Mouse (Mus musculus): ENCODE measurements around the gene Ddx39b. TPM values are rescaled to one million over a fixed set of nuclear protein-coding genes. Genes with fewer than 3 reads are reported as not detected.
A peak's percentile ranks its signal among the peaks of the same experiment; 100 is the strongest.

Ddx39b gene
- total RNA-seq, 2 experiments from 2014 or later = 163 to 169 TPM

DNA sequence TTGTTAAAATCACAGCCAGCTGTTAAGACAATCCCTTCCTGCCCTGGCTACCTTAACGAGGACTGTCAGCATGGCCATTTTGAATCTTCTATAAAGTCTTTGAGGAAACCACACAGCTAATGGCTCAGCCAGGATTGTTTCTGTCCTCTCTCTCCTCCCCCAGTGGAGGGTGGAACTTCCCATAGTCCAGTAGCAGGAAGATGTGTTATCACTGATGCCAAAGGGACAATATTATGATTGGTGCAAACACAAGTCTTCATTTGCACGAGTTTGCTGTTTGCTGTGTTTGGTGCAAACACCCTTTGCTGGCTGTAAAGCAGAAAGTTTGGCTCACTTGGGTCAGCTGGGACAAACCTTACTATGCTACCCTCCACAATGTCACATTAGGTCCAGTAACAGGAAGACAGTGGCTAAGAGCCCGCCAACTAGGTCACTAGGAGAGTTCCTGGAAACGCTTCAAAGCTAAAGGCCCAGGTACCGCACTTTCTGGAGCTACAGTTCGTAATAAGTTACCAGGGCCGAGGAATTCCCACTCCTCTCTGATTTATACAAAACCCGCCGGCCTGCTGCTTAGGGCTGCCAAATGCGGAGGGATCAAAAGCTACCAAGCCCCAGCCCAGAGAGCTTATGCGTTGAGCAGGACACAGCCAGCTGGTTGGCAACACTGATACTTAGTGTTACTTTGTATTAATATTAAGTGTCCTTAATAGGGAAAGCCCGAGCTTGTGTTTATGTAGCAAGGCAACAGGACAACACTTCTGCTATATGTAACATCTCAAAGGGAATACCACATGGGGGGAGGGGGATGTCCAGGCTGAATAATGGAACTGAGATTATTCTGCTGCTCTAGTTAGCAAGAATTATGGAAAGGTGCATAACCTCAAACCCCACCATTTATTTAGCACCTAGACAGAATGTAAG lies 902 bp upstream of the Ddx39b start:
- peak in 1 of 2 experiments; percentile 59 for DNase-seq
- intact Hi-C loops (cut with DNase I) = no loop called here

DNA sequence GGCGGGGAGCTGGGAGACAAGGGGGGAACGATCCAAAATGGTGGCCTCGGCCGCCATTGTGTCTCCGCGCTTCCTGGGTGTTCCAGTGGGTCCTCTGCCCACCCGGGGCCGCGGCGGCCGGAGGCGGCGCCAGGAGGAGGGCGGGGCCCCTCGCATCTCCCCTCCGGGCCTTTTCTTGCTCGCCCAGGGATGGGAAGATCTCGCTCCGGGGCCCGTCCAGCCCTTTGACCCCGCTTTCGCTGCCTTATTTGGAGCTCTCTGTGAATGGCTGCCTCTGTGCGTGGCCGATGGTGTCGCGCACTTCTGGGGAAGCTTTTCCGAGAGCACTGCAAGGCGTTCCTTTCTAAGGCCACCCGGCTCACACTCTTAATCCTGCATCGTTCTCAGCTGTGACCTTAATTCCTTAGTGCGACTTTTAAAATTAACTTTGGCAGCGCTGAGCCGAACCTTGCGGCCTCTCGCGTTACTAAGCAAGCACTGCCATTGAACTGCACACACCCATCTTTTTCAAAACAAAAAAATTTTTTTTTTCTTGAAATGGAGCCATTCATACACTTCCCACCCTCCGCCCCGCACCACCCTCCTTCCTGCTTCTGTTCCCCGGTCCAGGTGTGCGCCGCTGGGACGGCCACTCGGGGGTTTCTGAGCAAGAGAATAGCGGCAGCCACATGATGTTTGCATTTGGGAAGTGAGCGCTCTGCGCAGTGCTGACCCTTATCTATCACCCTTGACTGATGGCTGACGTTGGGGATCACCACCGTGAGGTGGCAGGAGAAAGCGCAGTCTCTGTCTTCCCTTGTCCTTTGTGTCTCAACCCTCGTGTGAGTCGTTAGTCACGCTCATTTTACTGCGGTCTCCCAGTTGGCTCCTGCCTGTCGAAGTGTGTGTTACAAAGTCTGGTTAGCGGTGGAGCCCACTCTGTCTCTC lies 732 bp downstream of the Ddx39b start:
- intact Hi-C loops (cut with DNase I) = no loop called here
- DNase-seq = peak; percentile 73 to 78

GRCm38 (mm10) chr17:35243086-35243485 lies 1.5 kb downstream of the Ddx39b start:
- DNase-seq = peak; percentile 76 to 81
- intact Hi-C loops (cut with DNase I) = no loop called here

GRCm38 (mm10) chr17:35244999-35245398 lies 3.5 kb downstream of the Ddx39b start:
- intact Hi-C loops (cut with DNase I) = no loop called here
- DNase-seq = no peak

GRCm38 (mm10) chr17:35245731-35246623 lies 4.4 kb downstream of the Ddx39b start:
- no peak for DNase-seq
- intact Hi-C loops (cut with DNase I) = no loop called here

GRCm38 (mm10) chr17:35247144-35247543 lies 5.6 kb downstream of the Ddx39b start:
- intact Hi-C loops (cut with DNase I) = no loop called here
- no peak for DNase-seq

GRCm38 (mm10) chr17:35248986-35249385 lies 7.4 kb downstream of the Ddx39b start:
- no peak for DNase-seq
- intact Hi-C loops (cut with DNase I) = no loop called here

GRCm38 (mm10) chr17:35249451-35250197 lies 8.1 kb downstream of the Ddx39b start:
- intact Hi-C loops (cut with DNase I) = no loop called here
- DNase-seq = no peak

GRCm38 (mm10) chr17:35250348-35251120 lies 9.0 kb downstream of the Ddx39b start:
- no peak for DNase-seq
- intact Hi-C loops (cut with DNase I) = no loop called here

- intact Hi-C loops (cut with DNase I) = no loop called here
- no peak for DNase-seq
These were observed 9.7 kb downstream of the Ddx39b start for GRCm38 (mm10) chr17:35251162-35251719.

- DNase-seq = no peak
- intact Hi-C loops (cut with DNase I) = no loop called here
These were observed 10.4 kb downstream of the Ddx39b start for GRCm38 (mm10) chr17:35251981-35252380.

- intact Hi-C loops (cut with DNase I) = no loop called here
- DNase-seq = no peak
These were observed 11.2 kb downstream of the Ddx39b start for GRCm38 (mm10) chr17:35252619-35253292.

DNA sequence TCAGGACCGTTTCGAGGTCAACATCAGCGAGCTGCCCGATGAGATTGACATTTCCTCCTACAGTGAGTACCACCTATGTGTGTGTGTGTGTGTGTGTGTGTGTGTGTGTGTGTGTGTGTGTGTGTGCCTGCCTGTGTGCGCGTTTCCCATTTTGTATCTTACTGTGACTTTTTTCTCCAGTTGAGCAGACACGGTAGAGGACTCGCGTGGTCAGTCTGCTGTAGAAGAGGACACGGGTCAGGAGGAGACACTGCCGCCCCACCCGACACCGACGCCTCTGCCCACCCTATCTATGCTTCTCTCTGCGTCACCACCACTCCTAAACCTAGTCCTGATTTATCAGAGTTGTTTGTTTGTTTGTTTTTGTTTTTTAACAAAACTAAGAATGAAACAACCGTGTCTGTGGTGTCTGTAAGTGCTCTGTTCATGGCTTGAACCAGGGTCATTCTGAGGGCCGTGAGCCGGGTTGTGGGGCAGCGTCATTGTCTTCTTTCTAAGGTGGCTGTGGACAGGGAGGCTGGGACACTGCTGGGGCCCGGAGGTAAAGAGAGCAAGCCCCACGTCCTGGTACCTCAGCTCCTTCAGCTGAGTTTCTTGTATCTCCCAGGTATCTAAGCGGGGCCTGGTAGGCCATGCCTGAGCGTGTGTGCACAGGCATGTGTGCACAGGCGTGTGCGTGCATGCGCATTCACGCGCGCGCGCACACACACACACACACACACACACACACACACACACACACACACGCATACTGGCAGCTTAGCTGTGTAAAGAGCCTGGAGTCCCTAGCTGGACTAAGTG lies 11.9 kb downstream of the Ddx39b start:
- intact Hi-C loops (cut with DNase I) = no loop called here

GRCm38 (mm10) chr17:35254241-35255098 lies 12.9 kb downstream of the Ddx39b start:
- DNase-seq = peak in 1 of 2 experiments; percentile 74
- intact Hi-C loops (cut with DNase I) = no loop called here

More for the DNA sequence above, 11.9 kb downstream of the Ddx39b start:
- DNase-seq = no peak

DNA sequence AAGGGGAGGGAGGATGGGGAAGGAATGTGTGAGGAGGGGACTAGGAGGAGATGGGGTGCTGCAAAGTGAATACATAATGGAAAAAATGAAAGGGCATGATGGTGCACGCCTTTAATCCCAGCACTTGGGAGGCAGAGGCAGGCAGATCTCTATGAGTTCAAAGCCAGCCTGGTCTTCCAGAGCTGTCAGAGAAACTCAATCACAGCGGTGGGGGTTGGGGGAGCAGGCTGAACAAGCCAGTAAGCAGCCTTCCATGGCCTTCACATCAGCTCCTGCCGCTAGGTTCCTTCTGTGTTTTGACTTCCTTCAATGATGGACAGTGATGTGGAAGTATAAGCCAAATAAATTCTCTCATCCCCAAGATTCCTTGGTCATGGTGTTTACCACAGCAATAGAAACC lies 13.8 kb downstream of the Ddx39b start:
- intact Hi-C loops (cut with DNase I) = no loop called here

GRCm38 (mm10) chr17:35255704-35256103 lies 14.2 kb downstream of the Ddx39b start:
- intact Hi-C loops (cut with DNase I) = no loop called here
- no peak for DNase-seq

More for the DNA sequence above, 13.8 kb downstream of the Ddx39b start:
- no peak for DNase-seq
